Mouse (Mus musculus) pancreas, adult 10 weeks (tissue): ENCODE data around the gene Eci2. TPM values are rescaled to one million over a fixed set of nuclear protein-coding genes. Genes with fewer than 3 reads are reported as not detected.

Source experiments
- polyA plus RNA-seq: library from polyadenylated mRNA; stranded (reverse); fragments of 350-450 nt; fragmentation: Illumina TruSeq; extraction: RNeasy Lipid Tissue Mini Kit (QIAGEN cat#74804); gene quantifications from one replicate; pipeline ENCODE4 v1.2.3, GENCODE M21; 2015; ENCODE audit warnings: low read depth, low replicate concordance; ENCODE audit not compliant: insufficient read depth

The Eci2 gene
- polyA plus RNA-seq: 22.2 TPM

DNA sequence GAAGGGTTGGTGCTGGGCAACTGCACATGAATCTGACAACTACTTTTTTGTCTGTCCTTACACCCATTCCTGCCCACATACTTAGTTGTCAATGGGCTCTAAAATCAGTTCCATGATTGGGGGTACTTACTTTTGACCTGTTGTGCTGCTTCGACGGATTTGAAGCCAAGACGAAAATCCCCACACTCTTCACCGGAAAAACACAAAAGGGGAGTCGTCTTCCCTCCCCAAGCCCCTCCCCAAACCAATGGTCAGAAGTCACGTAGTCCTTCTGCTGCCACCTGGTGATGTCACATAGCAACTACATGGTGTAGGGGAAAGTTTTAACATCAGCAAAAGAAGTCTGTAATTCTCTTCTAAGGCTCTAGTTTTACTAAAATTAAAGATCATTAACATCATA, at the start of gene Eci2:
Eci2 (minus strand) TSS at position 218 of the 400 bp plus-strand sequence.

DNA sequence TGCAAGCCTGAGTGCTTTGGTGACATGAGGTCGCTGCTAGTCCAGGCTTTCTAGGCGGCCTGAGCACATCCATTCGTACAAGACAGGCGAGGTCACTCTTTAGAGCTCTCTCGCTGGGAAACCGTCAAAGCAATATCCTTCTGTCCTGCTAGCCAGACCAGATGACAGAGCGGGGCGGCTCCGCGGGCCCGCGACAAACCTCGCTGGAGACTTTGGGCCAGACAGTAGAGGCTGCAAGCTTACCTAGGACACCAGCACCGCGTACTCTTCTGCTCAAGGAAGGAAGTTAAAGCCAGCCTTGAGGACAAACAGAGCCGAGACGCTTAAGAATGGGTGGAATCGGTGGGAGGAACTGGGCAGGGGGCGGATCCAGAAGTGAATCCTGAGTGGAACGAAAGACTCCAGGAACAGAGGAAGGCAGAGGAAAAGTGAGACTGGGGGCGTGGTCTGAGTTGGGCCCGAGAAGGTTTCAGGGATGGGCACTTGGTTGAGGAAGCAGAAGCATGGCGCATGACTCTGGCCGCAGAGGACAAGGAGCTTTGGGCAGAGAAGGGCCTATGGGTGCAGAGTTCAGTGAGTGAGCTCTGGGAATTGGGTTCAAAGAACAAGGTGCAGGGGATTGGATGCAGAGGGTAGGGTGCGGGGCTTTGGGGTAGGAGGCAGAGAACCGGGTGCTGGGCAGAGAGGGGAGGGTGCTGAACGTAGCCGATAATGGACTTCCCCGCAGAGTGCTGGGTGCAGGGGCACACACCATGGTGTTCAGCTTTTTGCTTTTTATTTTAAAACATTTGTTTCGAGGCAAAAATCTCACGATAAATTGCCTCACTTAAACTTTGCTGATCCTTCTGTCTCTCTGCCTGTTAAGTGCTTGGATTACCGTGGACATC, 63.1 kb downstream of the Eci2 start, which contains the start of gene Eci3:
Eci3 (minus strand) TSS at position 300 of the 887 bp plus-strand sequence.

Other genes starting within 250 kb of the Eci2 start
- gene Prpf4b, start 151.8 kb downstream of the Eci2 start, polyA plus RNA-seq: 68.7 TPM
- gene Fam217a, start 102.8 kb downstream of the Eci2 start, polyA plus RNA-seq: not detected
- gene 4933417A18Rik, start 102.7 kb downstream of the Eci2 start, polyA plus RNA-seq: not detected
- gene Eci3, start 63.3 kb downstream of the Eci2 start, polyA plus RNA-seq: 1.9 TPM